Mouse (Mus musculus) WW6 (cell line): ENCODE measurements at regions not wholly inside any gene's neighbourhood (a gene's known extent, or its start where the extent isn't known, plus 50 kb on each side); places are given as distances from the start of the nearest gene placed in this dataset.

Experiments used
- DNase-seq: peaks from one replicate; pipeline ENCODE4 v3.0.0-alpha.2; 2013; ENCODE audit warnings: low read depth, low spot score

GRCm38 (mm10) chr11:113178375-113178774 is 396.4 kb downstream of the Sox9 start:
- DNase-seq, result no peak

DNA sequence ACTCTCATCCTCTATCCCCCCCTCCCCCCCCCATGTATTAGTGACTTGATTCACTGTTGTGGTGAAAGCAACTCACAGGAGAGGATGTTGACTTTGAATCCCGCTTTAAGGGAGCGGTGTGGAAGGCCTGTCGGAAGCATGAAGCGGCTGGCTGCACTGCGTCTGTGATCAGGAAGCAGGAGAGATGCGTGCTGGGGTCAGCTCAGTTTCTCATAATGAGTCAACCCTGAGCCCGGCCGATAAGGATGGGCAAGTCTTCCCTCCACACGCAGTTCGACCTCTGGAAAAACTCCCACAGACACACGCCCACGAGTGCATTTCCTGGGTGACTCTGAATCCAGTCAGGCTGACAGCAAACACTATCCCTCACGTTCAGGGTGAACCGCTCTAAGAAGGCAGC is 398.0 kb downstream of the Sox9 start:
- DNase-seq, result no peak

DNA sequence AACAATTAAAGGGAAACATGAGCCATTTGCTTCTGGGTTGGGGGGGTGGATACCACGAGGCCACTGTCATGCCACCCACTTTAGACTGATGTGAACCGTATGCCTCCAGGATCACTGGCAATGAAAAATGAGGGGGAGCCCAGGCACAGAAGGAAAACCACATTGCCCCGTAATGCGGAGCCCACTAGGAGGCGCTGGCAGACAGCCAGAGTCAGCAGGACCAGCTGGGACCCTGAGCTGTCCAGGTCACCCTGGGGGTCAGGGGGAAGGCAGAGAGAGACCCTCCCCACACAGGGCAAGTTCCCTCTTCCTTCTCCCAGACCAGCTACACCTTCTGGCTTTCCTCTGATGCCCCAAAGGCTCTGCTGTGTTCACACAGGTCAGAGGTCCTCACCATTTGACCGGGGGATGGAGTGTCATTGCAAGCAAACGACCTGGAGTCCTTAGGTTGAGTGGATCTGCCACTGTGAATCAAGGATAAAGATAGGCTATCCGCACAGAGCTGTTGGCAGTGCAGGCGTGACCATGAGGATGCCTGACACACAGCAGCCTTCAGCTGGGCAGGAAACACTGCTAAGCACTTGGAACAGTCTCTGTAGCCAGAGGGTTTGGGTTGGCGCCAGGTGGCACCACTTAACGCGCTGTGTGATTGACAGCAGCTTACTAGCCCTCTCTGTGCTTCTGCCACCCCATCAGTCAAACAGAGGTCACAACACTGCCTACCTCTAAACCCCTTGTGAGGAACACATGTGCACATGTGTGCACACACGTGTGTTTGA is 400.2 kb downstream of the Sox9 start:
- no peak for DNase-seq

DNA sequence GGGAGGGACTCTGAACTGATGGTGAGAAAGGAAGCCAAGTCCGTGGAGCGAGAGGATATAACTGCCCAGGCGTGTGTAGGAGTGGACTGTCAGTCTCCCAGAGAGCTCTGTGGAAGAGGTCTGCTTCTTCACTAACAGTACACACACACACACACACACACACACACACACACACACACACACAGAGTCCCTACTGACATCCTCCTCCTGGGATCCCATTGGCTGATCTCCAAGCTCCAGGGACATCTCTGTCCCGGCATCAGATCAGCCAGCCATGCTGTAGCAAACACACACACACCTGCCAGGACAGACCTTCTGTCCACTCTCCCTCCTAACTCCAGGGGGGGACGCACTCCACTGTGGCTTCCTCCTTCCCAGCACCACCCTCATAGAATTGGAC is 401.5 kb downstream of the Sox9 start:
- no peak for DNase-seq

DNA sequence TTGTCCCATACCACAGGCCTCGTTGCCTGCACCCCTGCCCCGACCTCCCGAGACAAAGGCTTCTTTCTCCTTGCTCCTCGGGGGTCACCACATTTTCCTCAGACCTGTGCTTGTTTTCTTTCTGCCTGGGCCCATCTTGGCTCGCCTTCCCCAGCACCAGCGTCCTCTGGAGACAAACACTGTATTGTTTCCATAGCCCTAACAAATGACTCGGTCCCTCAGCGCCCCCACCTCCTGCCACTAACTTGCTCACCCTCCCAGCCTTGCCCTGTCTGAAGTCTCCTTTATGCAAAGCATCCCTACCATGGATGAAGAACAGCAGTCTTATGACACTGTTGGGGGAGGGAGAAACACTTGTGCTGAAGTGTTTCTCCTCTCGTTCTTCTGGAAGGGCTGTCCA is 402.1 kb downstream of the Sox9 start:
- DNase-seq, result no peak

- no peak for DNase-seq
Measured at GRCm38 (mm10) chr11:113187407-113187806, 405.4 kb downstream of the Sox9 start.

DNA sequence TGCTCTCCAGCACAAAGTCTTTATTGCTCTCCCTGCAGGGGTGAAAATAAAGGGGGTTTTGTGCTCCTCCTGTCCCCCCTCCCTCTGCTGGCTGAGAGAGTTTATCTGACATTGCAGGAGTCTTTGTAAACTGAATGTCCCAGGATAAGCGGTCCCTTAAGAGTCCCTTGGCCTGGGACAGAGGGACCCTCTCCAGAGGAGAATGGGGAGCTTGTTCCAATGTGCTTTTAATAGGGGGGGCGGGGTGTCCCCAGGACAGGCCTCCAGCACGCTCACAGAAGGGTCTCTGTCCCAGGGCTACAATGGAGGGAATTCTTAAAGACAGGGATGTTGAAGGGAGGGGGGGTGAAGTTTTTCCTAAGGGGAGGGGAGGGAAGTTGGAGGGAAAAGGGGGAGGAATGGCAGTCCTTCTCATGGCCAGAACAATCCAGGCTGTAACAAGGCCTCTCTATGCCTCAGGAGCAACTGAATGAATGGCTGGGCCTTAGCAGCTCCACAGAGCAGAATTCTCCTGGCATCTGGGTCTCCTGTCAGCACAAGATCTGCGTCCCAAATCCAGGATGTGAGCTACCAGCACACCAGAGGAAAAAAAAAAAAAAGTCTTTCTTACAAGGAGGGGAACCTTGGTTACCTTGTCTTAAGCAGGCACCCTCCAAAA is 406.4 kb downstream of the Sox9 start:
- no peak for DNase-seq

DNA sequence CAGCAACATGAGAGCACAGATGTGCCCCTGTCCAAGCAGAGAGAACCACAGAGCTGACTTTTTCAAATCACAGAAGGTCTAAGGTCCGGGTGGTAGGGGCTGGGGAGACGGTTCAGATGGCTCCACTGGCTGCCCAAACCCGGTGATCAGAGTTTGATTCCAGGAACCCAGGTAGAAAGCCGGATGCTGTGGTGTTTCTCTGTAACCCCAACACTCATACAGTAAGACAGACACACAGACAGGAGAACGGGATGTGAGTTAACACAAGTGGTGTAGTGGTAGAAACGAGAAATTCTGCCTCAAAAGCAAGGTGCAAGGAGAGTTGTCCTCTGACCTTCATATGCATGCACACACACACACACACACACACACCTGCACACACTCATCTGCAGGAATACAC is 408.0 kb downstream of the Sox9 start:
- DNase-seq, result no peak

- no peak for DNase-seq
Measured at GRCm38 (mm10) chr11:113190520-113190919, 408.5 kb downstream of the Sox9 start.

DNA sequence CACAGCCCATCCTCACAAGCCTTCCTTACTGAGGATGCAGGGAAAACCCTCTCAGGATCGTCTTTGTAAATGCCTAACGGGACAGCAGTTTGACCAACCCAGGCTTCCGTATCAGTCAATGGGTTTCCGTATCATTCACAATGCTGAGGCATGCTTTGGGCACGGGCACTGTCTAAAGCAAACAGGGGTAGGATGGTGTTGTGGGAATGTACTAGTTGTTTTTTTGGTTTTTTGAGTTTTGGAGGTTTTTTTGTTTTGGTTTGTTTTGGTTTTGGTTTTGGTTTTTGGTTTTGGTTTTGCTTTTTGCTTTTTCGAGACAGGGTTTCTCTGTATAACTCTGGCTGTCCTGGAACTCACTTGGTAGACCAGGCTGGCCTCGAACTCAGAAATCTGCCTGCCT is 409.0 kb downstream of the Sox9 start:
- DNase-seq, result no peak

- no peak for DNase-seq
Measured at GRCm38 (mm10) chr11:113192086-113192856, 410.2 kb downstream of the Sox9 start.

GRCm38 (mm10) chr11:113194144-113194827 is 412.3 kb downstream of the Sox9 start:
- no peak for DNase-seq
